Mouse (Mus musculus) liver, embryonic 14.5 days (tissue): ENCODE measurements around the gene Cat.

ENCODE experiments used
- CTCF ChIP-seq: IDR thresholded peaks from 2 replicates; pipeline ENCODE4 v1.5.1; 2016; ENCODE audit warnings: antibody characterized with exemption, low read depth, control low read depth
- EP300 ChIP-seq: IDR thresholded peaks from 2 replicates; pipeline ENCODE4 v1.6.1; 2016; ENCODE audit warnings: antibody characterized with exemption, low read depth

DNA sequence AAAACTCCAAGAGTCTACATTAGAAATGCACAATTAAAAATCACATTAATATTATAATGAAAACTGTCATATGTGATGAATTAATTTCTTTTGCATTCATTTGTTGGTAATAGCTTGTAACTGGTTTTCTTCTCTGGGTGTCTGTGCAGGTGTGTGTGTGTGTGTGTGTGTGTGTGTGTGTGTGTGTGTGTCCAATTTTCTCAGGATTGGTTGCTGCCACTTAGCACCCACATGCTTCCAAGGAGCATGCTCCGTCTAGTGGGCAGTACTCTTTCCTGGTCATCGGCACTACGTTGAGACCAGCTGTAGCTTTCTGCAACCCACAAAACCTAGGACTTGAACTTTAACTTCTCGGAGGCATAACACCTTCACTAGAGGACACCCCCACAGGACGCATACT is 27.9 kb downstream of the Cat start:
- TF ChIP-seq CTCF, result no peak
- no peak for TF ChIP-seq EP300
